Mouse (Mus musculus): ENCODE measurements around the gene Efcc1.

- TF ChIP-seq EP300 (IDR thresholded peaks at IDR 0.05; ENCODE audit: low read depth) (no peak), CTCF (IDR thresholded peaks at IDR 0.05; ENCODE audit: low read depth) (no peak)
Measured at GRCm38 (mm10) chr6:87784033-87784432, 53.4 kb downstream of the Efcc1 start.
